Mouse (Mus musculus): Measurements from ENCODE around the gene Rwdd2a. TPM values are rescaled to one million over a fixed set of nuclear protein-coding genes. Genes with fewer than 3 reads are reported as not detected.
"Not testable (repeated sequence)": the region's sequence is repeated elsewhere in the genome, so short reads cannot be mapped to it uniquely, and the experiment has no call there.

The Rwdd2a gene
- polyA plus RNA-seq, 1 experiment: 31.6 TPM

DNA sequence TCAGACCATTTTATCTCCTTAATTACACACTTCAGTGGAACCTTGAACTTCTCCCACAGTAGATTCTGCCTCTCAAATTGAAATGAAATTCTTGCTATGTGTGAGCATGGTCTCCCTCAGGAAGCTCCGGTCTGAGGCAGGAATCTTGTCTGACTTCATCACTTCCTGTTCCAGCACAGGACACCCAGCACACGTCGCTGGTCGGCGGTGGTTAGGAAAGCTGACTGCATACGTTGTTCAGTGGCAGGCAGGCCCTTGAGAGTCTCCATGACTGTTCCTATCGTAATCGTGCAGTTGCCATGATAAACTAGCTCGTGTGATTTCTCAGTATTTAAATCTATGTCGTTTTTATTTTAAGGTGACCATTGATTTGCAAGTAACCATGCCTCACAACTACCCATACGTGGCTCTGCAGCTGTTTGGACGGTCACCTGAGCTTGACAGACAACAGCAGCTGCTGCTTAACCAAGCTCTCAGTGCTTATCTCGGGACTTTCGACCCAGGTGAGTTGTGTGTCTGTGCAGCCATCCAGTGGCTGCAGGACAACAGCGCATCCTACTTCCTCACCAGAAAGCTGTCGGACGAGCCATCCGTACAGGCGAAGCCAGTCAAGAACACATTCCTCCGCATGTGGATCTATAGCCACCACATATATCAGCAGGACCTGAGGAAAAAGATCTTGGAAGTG is 2.0 kb downstream of the Rwdd2a start:
- WGBS: 88% methylated on average over 20 of the region's 20 CpGs
- Histone ChIP-seq H3K27ac (ENCODE audit: insufficient read depth, low read length) (no peak overlapping the region), H3K4me3 (replicated peaks; ENCODE audit: insufficient read depth, low read depth, low read length) (no peak overlapping the region), H3K27me3 (ENCODE audit: control insufficient read depth, insufficient read depth, low read length) (no peaks in the 10 kb centered on the region), H3K4me1 (ENCODE audit: control insufficient read depth, insufficient read depth, low read length) (no peaks in the 10 kb centered on the region)
- DNase-seq: no peak
- TF ChIP-seq POLR2A (IDR thresholded peaks at IDR 0.05; ENCODE audit: borderline replicate concordance, insufficient read depth, low read length): no peak
- TF ChIP-seq CTCF (IDR thresholded peaks at IDR 0.05; ENCODE audit: borderline replicate concordance, insufficient read depth, low read depth, low read length): no peak

DNA sequence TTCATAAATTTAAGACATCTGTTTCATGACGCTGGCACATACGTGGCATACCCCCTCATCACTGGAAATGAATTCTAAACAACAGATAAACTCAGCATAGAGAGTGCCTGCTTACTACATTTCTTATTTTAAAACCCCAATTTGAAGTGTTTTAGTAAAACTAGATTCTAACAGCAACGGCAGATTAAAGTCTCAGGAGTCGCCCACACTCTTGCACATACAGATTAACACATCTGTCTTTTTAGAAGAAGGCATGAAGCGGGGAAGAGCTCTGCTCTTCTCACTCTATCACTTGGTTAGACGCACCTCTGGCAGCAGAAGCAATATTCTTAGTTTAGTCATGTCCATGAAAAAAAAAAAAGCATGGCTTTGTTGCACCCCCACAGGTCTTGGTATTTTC is 3.4 kb downstream of the Rwdd2a start:
- no peak overlapping the region for H3K27ac ChIP-seq (ENCODE audit: insufficient read depth, low read length)
- no peak for DNase-seq
- TF ChIP-seq POLR2A (IDR thresholded peaks at IDR 0.05; ENCODE audit: borderline replicate concordance, insufficient read depth, low read length) (no peak), CTCF (IDR thresholded peaks at IDR 0.05; ENCODE audit: borderline replicate concordance, insufficient read depth, low read depth, low read length) (no peak)
- 94% methylated on average over 6 of the region's 6 CpGs for WGBS
- H3K4me3 ChIP-seq (replicated peaks; ENCODE audit: insufficient read depth, low read depth, low read length): no peak overlapping the region
- H3K27me3 ChIP-seq (ENCODE audit: control insufficient read depth, insufficient read depth, low read length): no peaks in the 10 kb centered on the region
- H3K4me1 ChIP-seq (ENCODE audit: control insufficient read depth, insufficient read depth, low read length): no peaks in the 10 kb centered on the region

DNA sequence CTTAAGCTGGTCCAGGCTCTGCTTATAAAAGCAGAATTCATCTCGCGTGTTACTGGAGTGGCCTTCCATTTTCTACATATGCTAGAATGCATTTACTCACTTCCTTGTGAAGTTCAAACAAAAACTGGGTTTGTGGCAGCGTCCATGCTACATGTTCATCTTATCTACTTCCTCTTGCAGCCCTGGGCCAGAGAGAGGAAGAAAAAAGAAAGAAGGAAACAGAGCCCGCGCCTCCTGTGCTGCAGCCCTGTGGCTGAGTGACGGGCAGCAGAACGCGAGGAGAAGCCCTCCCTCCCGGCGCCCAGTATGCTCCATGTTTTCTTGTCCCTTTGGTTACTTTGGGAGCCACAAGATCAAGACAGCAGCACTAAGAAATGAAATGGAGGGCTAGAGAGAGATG is 7.9 kb downstream of the Rwdd2a start:
- WGBS: 92% methylated on average over 10 of the region's 10 CpGs
- no peak for DNase-seq
- H3K27me3 ChIP-seq (ENCODE audit: control insufficient read depth, insufficient read depth, low read length): no peaks in the 10 kb centered on the region

GRCm38 (mm10) chr9:86583740-86584139 is 11.9 kb downstream of the Rwdd2a start:
- TF ChIP-seq POLR2A (IDR thresholded peaks at IDR 0.05; ENCODE audit: borderline replicate concordance, insufficient read depth, low read length) (no peak), CTCF (IDR thresholded peaks at IDR 0.05; ENCODE audit: borderline replicate concordance, insufficient read depth, low read depth, low read length) (peak; percentile 84)
- Histone ChIP-seq H3K27ac (ENCODE audit: insufficient read depth, low read length) (no peak overlapping the region), H3K4me3 (replicated peaks; ENCODE audit: insufficient read depth, low read depth, low read length) (no peak overlapping the region), H3K27me3 (ENCODE audit: control insufficient read depth, insufficient read depth, low read length) (no peaks in the 10 kb centered on the region), H3K4me1 (ENCODE audit: control insufficient read depth, insufficient read depth, low read length) (no peaks in the 10 kb centered on the region)
- DNase-seq: peak; percentile 48 to 70
- WGBS: 60% methylated on average over 3 of the region's 3 CpGs

More for the DNA sequence above, 7.9 kb downstream of the Rwdd2a start:
- H3K27ac ChIP-seq (ENCODE audit: insufficient read depth, low read length): no peak overlapping the region
- TF ChIP-seq POLR2A (IDR thresholded peaks at IDR 0.05; ENCODE audit: borderline replicate concordance, insufficient read depth, low read length): no peak
- no peak for TF ChIP-seq CTCF (IDR thresholded peaks at IDR 0.05; ENCODE audit: borderline replicate concordance, insufficient read depth, low read depth, low read length)
- H3K4me1 ChIP-seq (ENCODE audit: control insufficient read depth, insufficient read depth, low read length): no peaks in the 10 kb centered on the region
- no peak overlapping the region for H3K4me3 ChIP-seq (replicated peaks; ENCODE audit: insufficient read depth, low read depth, low read length)

DNA sequence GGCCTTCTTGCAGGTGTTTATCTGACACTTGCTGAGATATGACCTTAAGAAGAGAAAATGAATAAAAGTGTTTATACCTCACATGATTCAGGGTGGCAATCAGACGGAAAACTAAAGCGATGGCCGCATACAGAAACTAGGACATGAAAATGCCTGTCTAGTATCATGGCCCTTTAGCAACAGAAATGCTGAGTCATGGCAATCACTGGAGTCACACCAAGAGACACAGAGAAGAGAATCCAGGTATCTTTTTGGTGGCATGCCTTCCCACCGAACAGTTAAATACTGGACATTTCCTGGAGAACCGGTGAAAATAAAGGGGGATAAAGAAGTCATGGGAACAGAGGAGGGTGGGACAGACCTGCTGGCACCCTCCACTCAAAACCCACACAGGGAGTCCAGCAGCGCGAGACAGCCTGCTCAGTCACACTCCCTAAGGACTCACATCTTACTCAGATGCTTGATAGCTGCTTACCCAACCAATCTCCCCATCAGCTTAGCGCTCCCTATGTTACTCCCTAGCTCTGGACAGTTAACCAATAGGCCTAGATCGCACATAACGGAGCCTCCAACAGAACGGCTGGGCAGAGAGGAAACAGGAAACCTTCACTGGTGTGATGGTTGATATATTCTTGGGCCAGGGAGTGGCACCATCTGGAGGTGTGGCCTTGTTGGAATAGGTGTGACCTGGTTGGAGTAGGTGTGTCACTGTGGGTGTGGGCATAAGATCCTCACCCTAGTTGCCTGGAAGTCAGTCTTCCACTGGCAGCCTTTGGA is 15.4 kb downstream of the Rwdd2a start:
- no peak for TF ChIP-seq POLR2A (IDR thresholded peaks at IDR 0.05; ENCODE audit: borderline replicate concordance, insufficient read depth, low read length)
- no peak for TF ChIP-seq CTCF (IDR thresholded peaks at IDR 0.05; ENCODE audit: borderline replicate concordance, insufficient read depth, low read depth, low read length)

DNA sequence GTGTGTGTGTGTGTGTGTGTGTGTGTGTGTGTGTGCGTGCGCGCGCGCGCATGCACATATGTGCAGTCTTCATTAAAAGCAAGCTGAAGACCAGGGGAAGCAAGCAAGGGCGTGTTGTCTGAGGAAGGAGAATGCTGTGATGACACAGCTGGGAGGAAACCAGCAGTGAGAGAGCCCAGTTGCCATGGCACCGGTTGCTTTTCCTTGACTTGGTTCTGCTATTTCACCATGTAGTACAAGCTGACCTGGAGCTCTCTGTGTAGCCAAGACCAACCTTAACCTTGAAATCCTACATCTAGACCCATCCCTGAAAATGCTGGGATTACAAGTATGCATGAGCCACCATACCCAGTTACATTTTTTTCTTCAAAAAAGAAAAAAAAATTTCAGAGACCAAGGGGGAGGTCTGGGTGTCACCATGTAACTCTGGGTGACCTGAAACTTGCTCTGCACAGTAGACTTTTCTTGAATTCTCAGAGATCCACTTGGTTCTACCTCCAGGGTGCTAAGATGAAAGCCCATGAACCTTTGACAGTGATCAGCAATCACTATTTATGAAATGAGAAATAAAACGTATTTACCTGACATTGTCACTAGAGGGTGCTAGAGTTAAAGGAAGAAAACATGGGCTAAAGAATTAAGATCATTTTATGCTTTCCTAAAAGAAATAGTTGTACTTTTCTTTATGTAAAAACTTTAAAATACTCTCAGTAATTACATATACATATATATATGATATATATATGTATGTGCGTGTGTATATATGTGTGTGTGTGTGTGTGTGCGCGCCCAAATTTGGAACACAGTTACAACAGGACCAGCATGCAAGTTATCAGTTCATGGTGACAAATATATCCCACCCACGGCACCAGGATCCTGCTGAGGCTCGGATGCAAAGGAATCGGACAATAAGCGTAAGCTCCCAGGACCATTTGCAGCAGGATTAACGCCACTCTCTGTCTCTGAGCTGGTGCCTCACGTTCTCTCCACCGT is 21.2 kb downstream of the Rwdd2a start:
- WGBS: 65% methylated on average over 19 of the region's 19 CpGs

More for the DNA sequence above, 15.4 kb downstream of the Rwdd2a start:
- no peak for DNase-seq
- Histone ChIP-seq H3K4me3 (replicated peaks; ENCODE audit: insufficient read depth, low read depth, low read length) (no peak overlapping the region), H3K27me3 (ENCODE audit: control insufficient read depth, insufficient read depth, low read length) (no peaks in the 10 kb centered on the region), H3K4me1 (ENCODE audit: control insufficient read depth, insufficient read depth, low read length) (no peaks in the 10 kb centered on the region), H3K27ac (ENCODE audit: insufficient read depth, low read length) (no peak overlapping the region)
- 92% methylated on average over 11 of the region's 11 CpGs for WGBS

DNA sequence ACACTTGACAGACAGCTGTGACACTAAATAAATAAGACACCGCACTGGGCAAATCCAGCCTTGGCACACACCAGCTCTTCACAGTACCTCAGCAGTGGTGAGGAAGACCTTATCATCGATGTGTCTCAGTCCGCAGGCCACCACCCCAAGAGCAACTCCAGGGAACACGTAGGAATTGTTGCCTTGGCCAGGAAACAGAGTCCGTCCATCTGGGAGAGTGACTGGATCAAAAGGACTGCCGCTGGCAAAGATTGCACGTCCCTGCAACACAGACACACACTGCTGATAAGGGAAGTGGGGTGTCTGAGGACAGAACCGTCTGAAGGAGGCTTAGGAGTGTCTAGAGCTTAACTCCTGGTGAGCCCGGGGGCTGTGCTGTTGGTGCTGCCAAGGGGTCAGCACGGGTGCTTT is 22.6 kb downstream of the Rwdd2a start:
- not testable (repeated sequence) for H3K27me3 ChIP-seq (ENCODE audit: control insufficient read depth, insufficient read depth, low read length); H3K4me1 ChIP-seq (ENCODE audit: control insufficient read depth, insufficient read depth, low read length); H3K27ac ChIP-seq (ENCODE audit: insufficient read depth, low read length); DNase-seq; H3K4me3 ChIP-seq (replicated peaks; ENCODE audit: insufficient read depth, low read depth, low read length)
- WGBS: 25% methylated on average over 10 of the region's 10 CpGs

More for the DNA sequence above, 21.2 kb downstream of the Rwdd2a start:
- Histone ChIP-seq H3K27ac (ENCODE audit: insufficient read depth, low read length) (no peak overlapping the region), H3K4me1 (ENCODE audit: control insufficient read depth, insufficient read depth, low read length) (no peaks in the 10 kb centered on the region), H3K27me3 (ENCODE audit: control insufficient read depth, insufficient read depth, low read length) (no peaks in the 10 kb centered on the region), H3K4me3 (replicated peaks; ENCODE audit: insufficient read depth, low read depth, low read length) (no peak overlapping the region)
- no peak for DNase-seq
- no peak for TF ChIP-seq POLR2A (IDR thresholded peaks at IDR 0.05; ENCODE audit: borderline replicate concordance, insufficient read depth, low read length)
- peak; percentile 31; the same call in 1 of the 2 replicates for TF ChIP-seq CTCF (IDR thresholded peaks at IDR 0.05; ENCODE audit: borderline replicate concordance, insufficient read depth, low read depth, low read length)

DNA sequence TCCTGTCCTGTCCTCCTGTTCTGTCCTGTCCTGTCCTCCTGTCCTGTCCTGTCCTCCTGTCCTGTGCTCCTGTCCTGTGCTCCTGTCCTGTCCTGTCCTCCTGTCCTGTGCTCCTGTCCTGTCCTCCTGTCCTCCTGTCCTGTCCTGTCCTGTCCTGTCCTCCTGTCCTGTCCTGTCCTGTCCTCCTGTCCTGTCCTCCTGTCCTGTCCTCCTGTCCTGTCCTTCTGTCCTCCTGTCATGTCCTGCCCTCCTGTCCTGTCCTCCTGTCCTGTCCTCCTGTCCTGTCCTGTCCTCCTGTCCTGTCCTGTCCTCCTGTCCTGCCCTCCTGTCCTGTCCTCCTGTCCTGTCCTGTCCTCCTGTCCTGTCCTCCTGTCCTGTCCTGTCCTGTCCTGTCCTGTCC is 25.2 kb downstream of the Rwdd2a start:
- not testable (repeated sequence) for H3K4me1 ChIP-seq (ENCODE audit: control insufficient read depth, insufficient read depth, low read length); DNase-seq

More for the DNA sequence above, 25.2 kb downstream of the Rwdd2a start:
- H3K4me3 ChIP-seq (replicated peaks; ENCODE audit: insufficient read depth, low read depth, low read length); H3K27me3 ChIP-seq (ENCODE audit: control insufficient read depth, insufficient read depth, low read length); H3K27ac ChIP-seq (ENCODE audit: insufficient read depth, low read length): not testable (repeated sequence)

Data from cerebellum, adult 2 months (tissue).